Mouse (Mus musculus): Measurements from ENCODE around the gene Sass6.

DNA sequence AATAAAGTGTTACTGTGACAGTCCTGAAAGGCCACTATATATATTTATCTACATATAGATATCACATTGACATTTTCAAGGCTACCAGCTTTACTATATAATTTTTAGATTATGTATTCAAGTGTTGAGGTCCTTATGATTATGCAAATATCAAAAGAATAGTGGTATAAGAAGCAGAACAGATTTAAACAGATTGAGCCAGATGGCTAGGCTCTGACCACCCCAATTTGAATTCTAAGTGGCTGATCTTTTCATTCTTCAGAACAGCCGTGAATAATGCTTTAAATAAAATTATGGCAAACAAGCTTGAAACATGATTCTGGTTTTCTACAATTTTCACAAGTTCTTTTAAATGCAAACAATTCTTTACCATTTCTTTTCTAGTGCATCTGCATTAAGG lies 36.7 kb downstream of the Sass6 start:
- TF ChIP-seq CTCF (IDR thresholded peaks at IDR 0.05; ENCODE audit: low read depth, low read length) (no peak), POLR2A (IDR thresholded peaks at IDR 0.05; ENCODE audit: borderline replicate concordance, low read depth, low read length) (no peak)

All from bone marrow macrophage, adult 2 months (primary cell).